Mouse (Mus musculus) MEL (cell line): ENCODE results near the gene Pdcd2l. TPM values are rescaled to one million over a fixed set of nuclear protein-coding genes. Genes with fewer than 3 reads are reported as not detected.

ENCODE experiments used
- DNase-seq: peaks from one replicate; pipeline ENCODE4 v3.0.0; 2011; ENCODE audit warnings: low read depth, low spot score
- H3K27ac ChIP-seq: 2 replicates; pipeline ENCODE4 v1.5.1; 2012; ENCODE audit warnings: low read depth, mild to moderate bottlenecking, control low read depth, low read length, moderate library complexity; ENCODE audit not compliant: control insufficient read depth
- H3K27me3 ChIP-seq, 2 experiments: fragments of 150-350 bp in 1 of 2; sonication (generic) in 1 of 2; 2 replicates each; pipeline ENCODE4 v1.6.1; 2012; ENCODE audit warnings: low read length in 2 of 2, mild to moderate bottlenecking in 2 of 2, improper control_type of control experiment in 1 of 2, moderate library complexity in 1 of 2; ENCODE audit not compliant: insufficient read depth in 2 of 2, control insufficient read depth in 1 of 2
- H3K36me3 ChIP-seq, 2 experiments: 2 replicates each; pipeline ENCODE4 v1.6.1; 2012 to 2014; ENCODE audit warnings: low read length in 2 of 2, improper control_type of control experiment in 1 of 2, inconsistent platforms in 1 of 2, mild to moderate bottlenecking in 1 of 2; ENCODE audit not compliant: insufficient read depth in 2 of 2, control insufficient read depth in 1 of 2
- H3K4me1 ChIP-seq, 2 experiments: fragments of 150-350 bp in 1 of 2; sonication (generic) in 1 of 2; 2 replicates each; pipeline ENCODE4 v1.6.1; 2012; ENCODE audit warnings: low read length in 2 of 2, improper control_type of control experiment in 1 of 2, mild to moderate bottlenecking in 1 of 2; ENCODE audit not compliant: insufficient read depth in 2 of 2, control insufficient read depth in 1 of 2
- H3K4me3 ChIP-seq, 2 experiments: fragments of 150-350 bp in 1 of 2; sonication (generic) in 1 of 2; 2 replicates each; pipeline ENCODE4 v1.5.1; 2012; ENCODE audit warnings: low read depth in 2 of 2, low read length in 2 of 2, mild to moderate bottlenecking in 2 of 2, moderate library complexity in 2 of 2, control low read depth in 1 of 2, improper control_type of control experiment in 1 of 2; ENCODE audit not compliant: control insufficient read depth in 1 of 2, insufficient read depth in 1 of 2
- H3K79me2 ChIP-seq: 2 replicates; pipeline ENCODE4 v1.6.1; 2012; ENCODE audit warnings: mild to moderate bottlenecking, low read length, moderate library complexity; ENCODE audit not compliant: control insufficient read depth, poor library complexity, insufficient read depth
- H3K9ac ChIP-seq: 2 replicates; pipeline ENCODE4 v1.6.1; 2012; ENCODE audit warnings: low read depth, mild to moderate bottlenecking, control low read depth, low read length, moderate library complexity; ENCODE audit not compliant: control insufficient read depth, poor library complexity, severe bottlenecking
- H3K9me3 ChIP-seq: fragments of 150-350 bp; sonication (generic); replicated peaks from 2 replicates; pipeline ENCODE4 v1.6.1; 2012; ENCODE audit warnings: mild to moderate bottlenecking, low read length, improper control_type of control experiment, moderate library complexity; ENCODE audit not compliant: insufficient read depth
- BHLHE40 ChIP-seq: IDR thresholded peaks from 2 replicates; pipeline ENCODE4 v1.6.1; 2012; ENCODE audit warnings: low read depth, mild to moderate bottlenecking, inconsistent platforms, low read length, improper control_type of control experiment, borderline replicate concordance
- EP300 ChIP-seq, 2 experiments: IDR thresholded peaks; 2 replicates each; pipeline ENCODE4 v1.6.1; 2011; ENCODE audit warnings: improper control_type of control experiment in 2 of 2, low read length in 2 of 2, low read depth in 1 of 2, mild to moderate bottlenecking in 1 of 2
- MAFK ChIP-seq: IDR thresholded peaks from 2 replicates; pipeline ENCODE4 v1.6.1; 2011; ENCODE audit warnings: low read depth, mild to moderate bottlenecking, low read length, improper control_type of control experiment, borderline replicate concordance
- MAX ChIP-seq: IDR thresholded peaks from 2 replicates; pipeline ENCODE4 v1.6.1; 2011; ENCODE audit warnings: low read length, improper control_type of control experiment
- MAZ ChIP-seq: IDR thresholded peaks from 2 replicates; pipeline ENCODE4 v1.6.1; 2012; ENCODE audit warnings: low read depth, mild to moderate bottlenecking, inconsistent platforms, low read length, improper control_type of control experiment
- MXI1 ChIP-seq: IDR thresholded peaks from 2 replicates; pipeline ENCODE4 v1.6.1; 2011; ENCODE audit warnings: mild to moderate bottlenecking, low read depth, low read length, improper control_type of control experiment
- MYB ChIP-seq: IDR thresholded peaks from 2 replicates; pipeline ENCODE4 v1.6.1; 2011; ENCODE audit warnings: mild to moderate bottlenecking, low read depth, low read length, improper control_type of control experiment
- NRF1 ChIP-seq: IDR thresholded peaks from 2 replicates; pipeline ENCODE4 v1.6.1; 2014; ENCODE audit warnings: low read depth, mild to moderate bottlenecking, inconsistent platforms, low read length, improper control_type of control experiment, moderate library complexity; ENCODE audit not compliant: poor library complexity, insufficient read depth, severe bottlenecking
- RAD21 ChIP-seq: IDR thresholded peaks from 2 replicates; pipeline ENCODE4 v1.6.1; 2011; ENCODE audit warnings: mild to moderate bottlenecking, low read depth, low read length, improper control_type of control experiment
- RCOR1 ChIP-seq: IDR thresholded peaks from 2 replicates; pipeline ENCODE4 v1.6.1; 2012; ENCODE audit warnings: low read depth, mild to moderate bottlenecking, inconsistent platforms, low read length, improper control_type of control experiment
- SMC3 ChIP-seq: IDR thresholded peaks from 2 replicates; pipeline ENCODE4 v1.6.1; 2011; ENCODE audit warnings: low read depth, low read length, improper control_type of control experiment
- TAL1 ChIP-seq: IDR thresholded peaks from 2 replicates; pipeline ENCODE4 v1.6.1; 2012; ENCODE audit warnings: mild to moderate bottlenecking, inconsistent platforms, low read length, moderate library complexity, mixed read lengths
- TBP ChIP-seq: IDR thresholded peaks from 2 replicates; pipeline ENCODE4 v1.8.0; 2011; ENCODE audit warnings: low read depth, low read length, improper control_type of control experiment
- USF1 ChIP-seq: IDR thresholded peaks from 2 replicates; pipeline ENCODE4 v1.6.1; 2014; ENCODE audit warnings: low read depth, mild to moderate bottlenecking, inconsistent platforms, low read length, improper control_type of control experiment, moderate library complexity
- ZKSCAN1 ChIP-seq: IDR thresholded peaks from 2 replicates; pipeline ENCODE4 v1.6.1; 2012; ENCODE audit warnings: low read depth, mild to moderate bottlenecking, inconsistent platforms, low read length, improper control_type of control experiment, moderate library complexity
- ZMIZ1 ChIP-seq: IDR thresholded peaks from 2 replicates; pipeline ENCODE4 v1.6.1; 2012; ENCODE audit warnings: low read depth, mild to moderate bottlenecking, inconsistent platforms, low read length, improper control_type of control experiment, moderate library complexity
- ZNF384 ChIP-seq: IDR thresholded peaks from 2 replicates; pipeline ENCODE4 v1.6.1; 2012; ENCODE audit warnings: low read depth, mild to moderate bottlenecking, inconsistent platforms, low read length, improper control_type of control experiment
- polyA plus RNA-seq, 2 experiments: library from polyadenylated mRNA; stranded (reverse) in 1 of 2; unstranded in 1 of 2; fragments of >175 nt in 1 of 2; fragments of >200 nt in 1 of 2; gene quantifications; 2 replicates each; pipeline versions ENCODE4 v1.2.1 to v1.2.4; 2012; ENCODE audit warnings: low replicate concordance in 2 of 2, low read depth in 1 of 2; ENCODE audit not compliant: insufficient read length in 2 of 2, insufficient read depth in 1 of 2, missing spikeins in 1 of 2
- total RNA-seq: library from RNA; depleted of rRNA; stranded (reverse); fragments of 300-350 nt; gene quantifications from 2 replicates; pipeline ENCODE4 v1.2.3, GENCODE M21; 2012

The Pdcd2l gene
- total and polyA plus RNA-seq, 3 experiments = 25.7 to 26.6 TPM; not detected in 1

GRCm38 (mm10) chr7:34192825-34193224 is 3.6 kb downstream of the Pdcd2l start:
- no peak for DNase-seq
- H3K27me3 ChIP-seq = no peaks in the 10 kb centered on the region
- TF ChIP-seq TBP (no peak), MYB (no peak), EP300 (IDR thresholded peaks at IDR 0.05; ENCODE audit: low read depth in 1 of 2, low read length in 2 of 2) (no peak), BHLHE40 (no peak), ZMIZ1 (no peak), ZKSCAN1 (no peak), MAFK (no peak), ZNF384 (no peak), SMC3 (no peak), NRF1 (no peak), MAZ (no peak), MAX (no peak), RAD21 (no peak), RCOR1 (no peak)
- H3K79me2 ChIP-seq = peaks cover 8% of the 10 kb centered on the region
- H3K9me3 ChIP-seq = no peaks in the 10 kb centered on the region
- H3K9ac ChIP-seq = no peak overlapping the region
- H3K4me3 ChIP-seq = no peak overlapping the region
- peaks cover 3 to 7% of the 10 kb centered on the region in 2 experiments for H3K36me3 ChIP-seq
- no peak overlapping the region for H3K27ac ChIP-seq
- peaks cover 0 to 12% of the 10 kb centered on the region in 2 experiments; a peak in 2 of 4 replicates for H3K4me1 ChIP-seq

GRCm38 (mm10) chr7:34189376-34189989 is 7.0 kb downstream of the Pdcd2l start:
- H3K27ac ChIP-seq = no peak overlapping the region
- H3K9ac ChIP-seq = no peak overlapping the region; the same call in 1 of the 2 replicates
- H3K4me3 ChIP-seq = no peak overlapping the region
- peaks cover 3 to 16% of the 10 kb centered on the region in 2 experiments for H3K36me3 ChIP-seq
- peak; percentile 65 for DNase-seq
- peaks cover 3% of the 10 kb centered on the region; the same call in 1 of the 2 replicates for H3K79me2 ChIP-seq
- H3K27me3 ChIP-seq = no peaks in the 10 kb centered on the region
- TF ChIP-seq EP300 (IDR thresholded peaks at IDR 0.05; ENCODE audit: low read depth in 1 of 2, low read length in 2 of 2) (0 out of 4 replicates have a peak, but pooled peaks of 1 of the 2 experiments have one; percentile 31), BHLHE40 (peak; percentile 33; the same call in 1 of the 2 replicates), USF1 (no peak), MXI1 (no peak), TBP (peak; percentile 94), TAL1 (0 out of 2 replicates have a peak, but pooled peaks have one; percentile 15)
- TF ChIP-seq, all 39 proteins: peak for 4
- peaks cover 0 to 12% of the 10 kb centered on the region in 2 experiments; a peak in 2 of 4 replicates for H3K4me1 ChIP-seq
- H3K9me3 ChIP-seq = no peaks in the 10 kb centered on the region
